In the genomic region with DNA sequence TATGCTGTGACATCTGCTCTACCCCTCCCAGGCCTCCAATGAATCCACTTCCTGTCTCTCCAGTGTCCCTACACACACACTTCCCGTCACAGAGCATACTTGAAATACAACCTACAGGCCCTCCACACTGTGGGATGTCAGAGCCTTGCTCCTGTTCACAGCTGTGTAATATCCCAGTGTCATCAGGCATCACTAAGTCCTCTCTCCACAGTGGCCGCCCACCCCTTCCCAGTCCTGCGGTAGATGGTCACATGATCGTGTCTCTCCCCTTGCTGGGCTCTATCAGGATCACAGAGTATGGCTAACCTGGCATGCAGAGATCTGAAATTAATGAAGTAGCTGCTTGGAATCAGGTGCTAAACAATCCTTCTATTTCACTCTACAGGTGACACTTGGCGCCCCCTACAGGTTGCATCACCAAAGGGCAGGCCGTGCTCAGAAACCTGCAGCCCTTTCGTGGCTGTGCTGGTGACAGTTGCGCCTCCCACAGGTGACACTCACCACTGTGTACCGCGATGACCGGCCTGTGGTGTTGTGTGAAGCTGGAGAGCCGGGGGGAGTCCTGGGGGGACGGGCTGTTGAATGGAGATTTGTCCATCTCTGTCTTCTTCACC, we compare ENCODE assay signal across 9 mouse cellular contexts. TPM values are rescaled to one million over a fixed set of nuclear protein-coding genes. Genes with fewer than 3 reads are reported as not detected.
DNase-seq lines count a peak whose midpoint lies in the region; ATAC-seq lines count a peak whose summit lies in the region.
"Had no signal": no experiment of that assay in that cellular context is flagged by ENCODE, and none has a peak within 500 bp of the region (broad histone marks: within the 10 kb centered on the region; RNA-seq: fewer than 3 reads in every experiment).

No protein-coding gene starts in this region.

- peaks cover 30% of the 10 kb centered on the region for H3K27me3 ChIP-seq in neural tube, embryonic 12.5 days (replicated peaks)

- H3K36me3 ChIP-seq in neural tube, embryonic 12.5 days: peaks cover 18% of the 10 kb centered on the region

- no peak overlapping the region for H3K27ac ChIP-seq in neural tube, embryonic 12.5 days

- DNase-seq in adrenal gland, postnatal 14 days: peak; percentile 80
- no peak for DNase-seq in adrenal gland, adult 2 months
- DNase-seq in neural tube, embryonic 10.5 days (ENCODE audit: extremely low spot score, low spot score): no peak
- peak; percentile 87 for DNase-seq in cerebellum, adult 9-11 months
- peak; percentile 80 for DNase-seq in kidney, postnatal 10 days
- peak; percentile 42 to 71 for DNase-seq in spleen, adult 18-20 months
- no peak for DNase-seq in urinary bladder, adult 18-20 months (ENCODE audit: low spot score in 2 of 2)

- peaks cover 70% of the 10 kb centered on the region for H3K4me1 ChIP-seq in neural tube, embryonic 12.5 days

- WGBS in neural tube, embryonic 12.5 days: 44% methylated on average over 13 of the region's 13 CpGs

- ATAC-seq in neural tube, embryonic 12.5 days (ENCODE audit: low FRiP score, low read depth): no peak

- H3K9me3 ChIP-seq in neural tube, embryonic 12.5 days: no peaks in the 10 kb centered on the region

- H3K9ac ChIP-seq in neural tube, embryonic 12.5 days: no peak overlapping the region

- no peak overlapping the region for H3K4me3 ChIP-seq in neural tube, embryonic 12.5 days

- H3K4me2 ChIP-seq in neural tube, embryonic 12.5 days (replicated peaks): 0 out of 2 replicates have a peak overlapping the region, but pooled peaks have one; percentile 51

RNA-seq across cellular contexts. Expression of gene Smim24, which starts 12.8 kb away (rescaled TPM):
- 0.94 and 1.9 TPM in 2 replicates for total RNA-seq in adrenal gland, postnatal 14 days (2021)
- total RNA-seq in adrenal gland, adult 2 months (2021): 1 to 10 TPM; 1.4 to 1.6 TPM
- 4.5 and 5.4 TPM in 2 replicates for polyA plus RNA-seq in adrenal gland, adult 2 months (2012; rRNA removed)
- polyA plus RNA-seq in neural tube, embryonic 12.5 days (2016; fragmentation: Nextera tagmentation; extraction: Ambion mirVana): 2.1 and 2.7 TPM in 2 replicates

RNA-seq across cellular contexts. Expression of gene Gm48552, which starts 16.9 kb away (rescaled TPM):
- total RNA-seq in adrenal gland, postnatal 14 days (2021): 0.64 and 2.1 TPM in 2 replicates
- total RNA-seq in adrenal gland, adult 2 months (2021): 1 to 10 TPM in 1 of 2 experiments, not detected in 1; 1.4 TPM
- 2.5 and 4.4 TPM in 2 replicates for polyA plus RNA-seq in adrenal gland, adult 2 months (2012; rRNA removed)
- 2.3 and 2.5 TPM in 2 replicates for polyA plus RNA-seq in neural tube, embryonic 12.5 days (2016; fragmentation: Nextera tagmentation; extraction: Ambion mirVana)
- total RNA-seq: hematopoietic stem cell, adult 5-6 weeks had no signal

RNA-seq across cellular contexts. Expression of gene Gm48551, which starts 21.4 kb away (rescaled TPM):
- total RNA-seq in adrenal gland, postnatal 14 days (2021): 0.48 and 1.6 TPM in 2 replicates
- total RNA-seq in adrenal gland, adult 2 months (2021): 1 to 10 TPM; 1.8 to 2.5 TPM
- 2.9 and 6.7 TPM in 2 replicates for polyA plus RNA-seq in adrenal gland, adult 2 months (2012; rRNA removed)
- polyA plus RNA-seq in neural tube, embryonic 12.5 days (2016; fragmentation: Nextera tagmentation; extraction: Ambion mirVana): 5.0 and 5.3 TPM in 2 replicates

RNA-seq across cellular contexts. Expression of gene Dohh, which starts 21.5 kb away (rescaled TPM):
- total RNA-seq in adrenal gland, postnatal 14 days (2021): 52.6 and 55.6 TPM in 2 replicates
- 10 to 100 TPM; 39.6 to 54.3 TPM for total RNA-seq in adrenal gland, adult 2 months (2021)
- 125 and 132 TPM in 2 replicates for polyA plus RNA-seq in adrenal gland, adult 2 months (2012; rRNA removed)
- 75.6 and 77.9 TPM in 2 replicates for polyA plus RNA-seq in neural tube, embryonic 12.5 days (2016; fragmentation: Nextera tagmentation; extraction: Ambion mirVana)

RNA-seq across cellular contexts. Expression of gene Fzr1, which starts 27.4 kb away (rescaled TPM):
- total RNA-seq in adrenal gland, postnatal 14 days (2021): 40.5 and 43.3 TPM in 2 replicates
- 10 to 100 TPM; 40.7 to 45.0 TPM for total RNA-seq in adrenal gland, adult 2 months (2021)
- polyA plus RNA-seq in adrenal gland, adult 2 months (2012; rRNA removed): 95.6 and 103 TPM in 2 replicates
- 136 and 138 TPM in 2 replicates for polyA plus RNA-seq in neural tube, embryonic 12.5 days (2016; fragmentation: Nextera tagmentation; extraction: Ambion mirVana)

Comparison
In these comparisons a context has a peak if more than half of its experiments do, and no peak if none do; other contexts are left out.
1. DNase-seq: peak in adrenal gland, postnatal 14 days (single experiment), cerebellum, adult 9-11 months (single experiment), kidney, postnatal 10 days (single experiment) and spleen, adult 18-20 months (2 of 2); none in adrenal gland, adult 2 months (single experiment), neural tube, embryonic 10.5 days (single experiment) and urinary bladder, adult 18-20 months (0 of 2).